Mouse (Mus musculus): ENCODE measurements around the gene Chat.

GRCm38 (mm10) chr14:32452552-32452951 is 13.2 kb downstream of the Chat start:
- TF ChIP-seq CTCF (conservative IDR thresholded peaks at IDR 0.05; ENCODE audit: low read length) (no peak), NANOG (IDR thresholded peaks at IDR 0.05; ENCODE audit: borderline replicate concordance, low read length) (no peak), POU5F1 (IDR thresholded peaks at IDR 0.05; ENCODE audit: borderline replicate concordance, low read length) (no peak)

All from E14TG2a.4 (cell line).